Mouse (Mus musculus) stomach, embryonic 15.5 days (tissue): Measurements from ENCODE around the gene Ric1. TPM values are rescaled to one million over a fixed set of nuclear protein-coding genes. Genes with fewer than 3 reads are reported as not detected.

Experiments
- polyA plus RNA-seq: library from polyadenylated mRNA; unstranded; fragments of >200 nt; fragmentation: Nextera tagmentation; extraction: Ambion mirVana; gene quantifications from 2 replicates; pipeline ENCODE4 v1.2.1, GENCODE M21; 2015

Ric1 gene
- polyA plus RNA-seq, 1 experiment from 2014 or later = 14.3 TPM

Other genes with a start within 250 kb of the Ric1 start
- gene Insl6, start 196.9 kb upstream of the Ric1 start, polyA plus RNA-seq = 6.2 and 8.0 TPM in 2 replicates
- gene Rln1, start 187.6 kb upstream of the Ric1 start, polyA plus RNA-seq = 0.13 and 0.32 TPM in 2 replicates
- gene Plgrkt, start 154.9 kb upstream of the Ric1 start, polyA plus RNA-seq = 81.9 and 94.6 TPM in 2 replicates
- gene Cd274, start 154.8 kb upstream of the Ric1 start, polyA plus RNA-seq = 0.28 and 0.40 TPM in 2 replicates
- gene Pdcd1lg2, start 111.4 kb upstream of the Ric1 start, polyA plus RNA-seq = not detected in 2 replicates
- 14.2 and 15.5 TPM in 2 replicates for gene Ermp1, start 126.1 kb downstream of the Ric1 start, polyA plus RNA-seq
- not detected in 2 replicates for gene Mlana, start 175.5 kb downstream of the Ric1 start, polyA plus RNA-seq